Mouse (Mus musculus): ENCODE data around the gene Cep95. TPM values are rescaled to one million over a fixed set of nuclear protein-coding genes. Genes with fewer than 3 reads are reported as not detected.

The Cep95 gene
- polyA plus RNA-seq, 1 experiment from 2014 or later: 14.6 TPM

GRCm38 (mm10) chr11:106818341-106818740, 29.3 kb downstream of the Cep95 start:
- Histone ChIP-seq H3K9me3 (no peaks in the 10 kb centered on the region), H3K4me3 (replicated peaks) (no peak overlapping the region), H3K36me3 (peaks cover 23% of the 10 kb centered on the region), H3K4me1 (replicated peaks) (no peaks in the 10 kb centered on the region; the same call in 1 of the 2 replicates), H3K9ac (no peak overlapping the region), H3K27ac (no peak overlapping the region), H3K27me3 (replicated peaks) (no peaks in the 10 kb centered on the region), H3K4me2 (replicated peaks) (no peak overlapping the region)
- no peak for ATAC-seq
- 40% methylated on average over 9 of the region's 9 CpGs for WGBS

GRCm38 (mm10) chr11:106819595-106819994, 30.5 kb downstream of the Cep95 start:
- Histone ChIP-seq H3K36me3 (peaks cover 18% of the 10 kb centered on the region), H3K4me3 (replicated peaks) (no peak overlapping the region), H3K9ac (no peak overlapping the region), H3K27ac (no peak overlapping the region), H3K9me3 (no peaks in the 10 kb centered on the region), H3K4me2 (replicated peaks) (no peak overlapping the region), H3K27me3 (replicated peaks) (no peaks in the 10 kb centered on the region), H3K4me1 (replicated peaks) (no peaks in the 10 kb centered on the region; the same call in 1 of the 2 replicates)
- ATAC-seq: no peak
- WGBS: 87% methylated on average over 9 of the region's 9 CpGs

- 76% methylated on average over 6 of the region's 6 CpGs for WGBS
- no peaks in the 10 kb centered on the region for H3K27me3 ChIP-seq (replicated peaks)
- no peaks in the 10 kb centered on the region; the same call in 1 of the 2 replicates for H3K4me1 ChIP-seq (replicated peaks)
- H3K4me3 ChIP-seq (replicated peaks): no peak overlapping the region
- peaks cover 18% of the 10 kb centered on the region for H3K36me3 ChIP-seq
- H3K27ac ChIP-seq: no peak overlapping the region
- no peak overlapping the region for H3K9ac ChIP-seq
- ATAC-seq: no peak
- H3K4me2 ChIP-seq (replicated peaks): no peak overlapping the region
- H3K9me3 ChIP-seq: no peaks in the 10 kb centered on the region
Observed at GRCm38 (mm10) chr11:106820252-106820651, 31.2 kb downstream of the Cep95 start.

- Histone ChIP-seq H3K9ac (no peak overlapping the region), H3K27me3 (replicated peaks) (no peaks in the 10 kb centered on the region), H3K4me1 (replicated peaks) (no peaks in the 10 kb centered on the region; the same call in 1 of the 2 replicates), H3K4me2 (replicated peaks) (no peak overlapping the region), H3K4me3 (replicated peaks) (no peak overlapping the region), H3K36me3 (peaks cover 19% of the 10 kb centered on the region), H3K9me3 (no peaks in the 10 kb centered on the region), H3K27ac (no peak overlapping the region)
- 48% methylated on average over 4 of the region's 4 CpGs for WGBS
- no peak for ATAC-seq
Observed at GRCm38 (mm10) chr11:106820972-106821371, 31.9 kb downstream of the Cep95 start.

- H3K36me3 ChIP-seq: peaks cover 21% of the 10 kb centered on the region
- ATAC-seq: no peak
- no peak overlapping the region for H3K4me3 ChIP-seq (replicated peaks)
- no peak overlapping the region for H3K4me2 ChIP-seq (replicated peaks)
- 82% methylated on average over 6 of the region's 6 CpGs for WGBS
- H3K9me3 ChIP-seq: no peaks in the 10 kb centered on the region
- H3K27ac ChIP-seq: no peak overlapping the region
- no peaks in the 10 kb centered on the region; the same call in 1 of the 2 replicates for H3K4me1 ChIP-seq (replicated peaks)
- no peak overlapping the region for H3K9ac ChIP-seq
- no peaks in the 10 kb centered on the region for H3K27me3 ChIP-seq (replicated peaks)
Observed at GRCm38 (mm10) chr11:106821397-106821796, 32.3 kb downstream of the Cep95 start.

GRCm38 (mm10) chr11:106822491-106822890, 33.4 kb downstream of the Cep95 start:
- H3K27me3 ChIP-seq (replicated peaks): no peaks in the 10 kb centered on the region
- no peak for ATAC-seq
- peaks cover 17% of the 10 kb centered on the region; the same call in 1 of the 2 replicates for H3K36me3 ChIP-seq
- no peaks in the 10 kb centered on the region for H3K9me3 ChIP-seq
- no peak overlapping the region for H3K4me2 ChIP-seq (replicated peaks)
- WGBS: 91% methylated on average over 8 of the region's 8 CpGs
- no peak overlapping the region for H3K27ac ChIP-seq
- H3K4me3 ChIP-seq (replicated peaks): no peak overlapping the region
- no peaks in the 10 kb centered on the region; the same call in 1 of the 2 replicates for H3K4me1 ChIP-seq (replicated peaks)
- H3K9ac ChIP-seq: no peak overlapping the region

- H3K4me3 ChIP-seq (replicated peaks): no peak overlapping the region
- H3K4me1 ChIP-seq (replicated peaks): no peaks in the 10 kb centered on the region; the same call in 1 of the 2 replicates
- no peak overlapping the region for H3K27ac ChIP-seq
- ATAC-seq: no peak
- no peaks in the 10 kb centered on the region for H3K9me3 ChIP-seq
- 88% methylated on average over 5 of the region's 5 CpGs for WGBS
- H3K4me2 ChIP-seq (replicated peaks): no peak overlapping the region
- peaks cover 17% of the 10 kb centered on the region; the same call in 1 of the 2 replicates for H3K36me3 ChIP-seq
- no peak overlapping the region for H3K9ac ChIP-seq
- no peaks in the 10 kb centered on the region for H3K27me3 ChIP-seq (replicated peaks)
Observed at GRCm38 (mm10) chr11:106822911-106823310, 33.9 kb downstream of the Cep95 start.

GRCm38 (mm10) chr11:106823741-106824140, 34.7 kb downstream of the Cep95 start:
- Histone ChIP-seq H3K9ac (no peak overlapping the region), H3K27me3 (replicated peaks) (no peaks in the 10 kb centered on the region), H3K36me3 (peaks cover 17% of the 10 kb centered on the region; the same call in 1 of the 2 replicates), H3K4me2 (replicated peaks) (no peak overlapping the region), H3K27ac (no peak overlapping the region), H3K9me3 (no peaks in the 10 kb centered on the region), H3K4me1 (replicated peaks) (no peaks in the 10 kb centered on the region), H3K4me3 (replicated peaks) (no peak overlapping the region)
- no peak for ATAC-seq
- WGBS: 91% methylated on average over 8 of the region's 8 CpGs

- no peaks in the 10 kb centered on the region for H3K9me3 ChIP-seq
- no peak for ATAC-seq
- H3K27me3 ChIP-seq (replicated peaks): no peaks in the 10 kb centered on the region
- no peak overlapping the region for H3K4me2 ChIP-seq (replicated peaks)
- H3K4me3 ChIP-seq (replicated peaks): no peak overlapping the region
- no peak overlapping the region for H3K9ac ChIP-seq
- 88% methylated on average over 10 of the region's 10 CpGs for WGBS
- H3K27ac ChIP-seq: no peak overlapping the region
- no peaks in the 10 kb centered on the region for H3K4me1 ChIP-seq (replicated peaks)
- peaks cover 13% of the 10 kb centered on the region; the same call in 1 of the 2 replicates for H3K36me3 ChIP-seq
Observed at GRCm38 (mm10) chr11:106824403-106824802, 35.4 kb downstream of the Cep95 start.

GRCm38 (mm10) chr11:106828079-106828478, 39.0 kb downstream of the Cep95 start:
- Histone ChIP-seq H3K4me1 (replicated peaks) (no peaks in the 10 kb centered on the region), H3K9ac (no peak overlapping the region), H3K27me3 (replicated peaks) (no peaks in the 10 kb centered on the region), H3K9me3 (no peaks in the 10 kb centered on the region), H3K4me3 (replicated peaks) (no peak overlapping the region), H3K36me3 (peaks cover 10% of the 10 kb centered on the region; the same call in 1 of the 2 replicates), H3K27ac (no peak overlapping the region), H3K4me2 (replicated peaks) (no peak overlapping the region)
- WGBS: 78% methylated on average over 7 of the region's 7 CpGs
- no peak for ATAC-seq

- no peak overlapping the region for H3K4me2 ChIP-seq (replicated peaks)
- no peak overlapping the region for H3K9ac ChIP-seq
- no peaks in the 10 kb centered on the region for H3K4me1 ChIP-seq (replicated peaks)
- no peak for ATAC-seq
- whole genome bisulfite sequencing: 95% methylated on average over 3 of the region's 3 CpGs
- H3K27ac ChIP-seq: no peak overlapping the region
- H3K9me3 ChIP-seq: no peaks in the 10 kb centered on the region
- no peaks in the 10 kb centered on the region for H3K27me3 ChIP-seq (replicated peaks)
- H3K36me3 ChIP-seq: peaks cover 11% of the 10 kb centered on the region; the same call in 1 of the 2 replicates
- no peak overlapping the region for H3K4me3 ChIP-seq (replicated peaks)
Observed at GRCm38 (mm10) chr11:106842002-106842401, 53.0 kb downstream of the Cep95 start.

- ATAC-seq: no peak
- H3K36me3 ChIP-seq: peaks cover 21% of the 10 kb centered on the region
- H3K27me3 ChIP-seq (replicated peaks): no peaks in the 10 kb centered on the region
- no peaks in the 10 kb centered on the region for H3K4me1 ChIP-seq (replicated peaks)
- 52% methylated on average over 2 of the region's 2 CpGs for WGBS
- H3K4me3 ChIP-seq (replicated peaks): no peak overlapping the region
- no peaks in the 10 kb centered on the region for H3K9me3 ChIP-seq
- H3K27ac ChIP-seq: no peak overlapping the region
- H3K9ac ChIP-seq: no peak overlapping the region
- no peak overlapping the region for H3K4me2 ChIP-seq (replicated peaks)
Observed at GRCm38 (mm10) chr11:106851438-106851837, 62.4 kb downstream of the Cep95 start.
